In the genomic region with DNA sequence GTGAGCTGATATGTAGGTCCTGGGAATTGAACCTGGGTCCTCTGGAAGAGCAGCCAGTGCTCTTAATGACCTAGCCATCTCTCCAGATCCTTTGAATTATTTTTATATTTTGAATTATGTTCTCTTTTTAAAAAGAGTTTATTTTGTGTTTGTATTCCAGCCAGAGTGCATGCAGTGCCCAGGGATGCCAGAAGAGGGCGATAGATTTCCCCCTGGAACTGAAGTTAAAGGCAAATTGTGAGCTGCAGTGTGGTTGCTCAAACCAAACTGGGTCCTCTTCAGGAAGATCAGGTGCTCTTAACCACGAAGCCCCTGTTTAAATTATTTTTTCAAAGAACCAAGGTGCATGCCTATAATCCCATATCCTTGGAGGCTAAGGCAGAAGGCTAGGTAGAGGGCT, we compare ENCODE assay signal across 11 mouse cellular contexts. TPM values are rescaled to one million over a fixed set of nuclear protein-coding genes. Genes with fewer than 3 reads are reported as not detected.
DNase-seq lines count a peak whose midpoint lies in the region; ATAC-seq lines count a peak whose summit lies in the region.
"Had no signal": no experiment of that assay in that cellular context is flagged by ENCODE, and none has a peak within 500 bp of the region (broad histone marks: within the 10 kb centered on the region; RNA-seq: fewer than 3 reads in every experiment).

No protein-coding gene starts in this region.

- H3K36me3 ChIP-seq in kidney, embryonic 14.5 days (ENCODE audit: control insufficient read depth, insufficient read depth, low read length): no peaks in the 10 kb centered on the region
- no peaks in the 10 kb centered on the region for H3K36me3 ChIP-seq in embryonic facial prominence, embryonic 11.5 days (replicated peaks; ENCODE audit: control insufficient read depth, insufficient read depth, low read depth, low read length)
- H3K36me3 ChIP-seq: hindbrain, embryonic 15.5 days; limb, embryonic 13.5 days had no signal

- H3K4me3 ChIP-seq in kidney, embryonic 14.5 days (ENCODE audit: low read length): no peak overlapping the region
- no peak overlapping the region for H3K4me3 ChIP-seq in embryonic facial prominence, embryonic 11.5 days (ENCODE audit: low read depth, low read length)
- H3K4me3 ChIP-seq: hindbrain, embryonic 15.5 days; limb, embryonic 13.5 days had no signal

- H3K9ac ChIP-seq in kidney, embryonic 14.5 days (ENCODE audit: low read depth, low read length): no peak overlapping the region
- no peak overlapping the region for H3K9ac ChIP-seq in embryonic facial prominence, embryonic 11.5 days (replicated peaks; ENCODE audit: low read length)
- H3K9ac ChIP-seq: hindbrain, embryonic 15.5 days; limb, embryonic 13.5 days had no signal

- no peak for ATAC-seq in CD4-positive, CD25-positive, alpha-beta regulatory T cell, adult 4 months
- no peak for ATAC-seq in kidney, embryonic 14.5 days (ENCODE audit: low FRiP score, low TSS enrichment)
- no peak for ATAC-seq in embryonic facial prominence, embryonic 11.5 days (replicated peaks; ENCODE audit: insufficient number of reproducible peaks, low FRiP score, low TSS enrichment, low read depth)
- ATAC-seq: forebrain, embryonic 16.5 days had no signal

- 0 out of 2 replicates have a peak, but pooled peaks cover 4% of the 10 kb centered on the region for H3K4me1 ChIP-seq in kidney, embryonic 14.5 days (ENCODE audit: control insufficient read depth, insufficient read depth, low read length)
- no peaks in the 10 kb centered on the region for H3K4me1 ChIP-seq in embryonic facial prominence, embryonic 11.5 days (ENCODE audit: control insufficient read depth, insufficient read depth, low read length)

- H3K27ac ChIP-seq in kidney, embryonic 14.5 days (ENCODE audit: low read depth, low read length): no peak overlapping the region
- H3K27ac ChIP-seq in embryonic facial prominence, embryonic 11.5 days (replicated peaks; ENCODE audit: low read depth, low read length): no peak overlapping the region
- H3K27ac ChIP-seq: hindbrain, embryonic 15.5 days; limb, embryonic 13.5 days had no signal

- H3K27me3 ChIP-seq in kidney, embryonic 14.5 days (ENCODE audit: control insufficient read depth, insufficient read depth, low read length): no peaks in the 10 kb centered on the region
- no peaks in the 10 kb centered on the region for H3K27me3 ChIP-seq in embryonic facial prominence, embryonic 11.5 days (ENCODE audit: control insufficient read depth, insufficient read depth, low read length)
- H3K27me3 ChIP-seq: hindbrain, embryonic 15.5 days; limb, embryonic 13.5 days had no signal

- no peak overlapping the region for H3K4me2 ChIP-seq in kidney, embryonic 14.5 days (replicated peaks; ENCODE audit: low read depth, low read length)
- no peak overlapping the region for H3K4me2 ChIP-seq in embryonic facial prominence, embryonic 11.5 days (ENCODE audit: low read depth, low read length)
- H3K4me2 ChIP-seq: hindbrain, embryonic 15.5 days; limb, embryonic 13.5 days had no signal

- DNase-seq in CD4-positive, CD25-positive, alpha-beta regulatory T cell, adult 2 months (ENCODE audit: low read depth, low spot score): peak; percentile 52
- peak; percentile 21 for DNase-seq in kidney, postnatal 10 days
- peak; percentile 47 for DNase-seq in A20 (ENCODE audit: low read depth, low spot score)
- DNase-seq in embryonic facial prominence, embryonic 11.5 days (ENCODE audit: low spot score): peak; percentile 35
- no peak for DNase-seq in layer of hippocampus, postnatal 14 days (ENCODE audit: low spot score in 2 of 2)
- DNase-seq in heart, adult 11 months: no peak

- 13% methylated on average over 2 of the region's 2 CpGs for WGBS in kidney, embryonic 14.5 days
- WGBS in embryonic facial prominence, embryonic 11.5 days: 17% methylated on average over 2 of the region's 2 CpGs

- no peaks in the 10 kb centered on the region for H3K9me3 ChIP-seq in kidney, embryonic 14.5 days (ENCODE audit: control insufficient read depth, low read length)
- H3K9me3 ChIP-seq in embryonic facial prominence, embryonic 11.5 days (replicated peaks; ENCODE audit: control insufficient read depth, low read length): no peaks in the 10 kb centered on the region
- H3K9me3 ChIP-seq: hindbrain, embryonic 15.5 days had no signal

RNA-seq across cellular contexts. Expression of a gene that starts 5.3 kb away (rescaled TPM):
- polyA plus RNA-seq in CD4-positive, CD25-positive, alpha-beta regulatory T cell, adult 4 months (2017; shearing (Covaris generic)): 10 to 100 TPM; 23.9 to 30.0 TPM
- polyA plus RNA-seq in kidney, embryonic 14.5 days (2014; fragmentation: Nextera tagmentation; extraction: Ambion mirVana): 32.6 and 41.3 TPM in 2 replicates
- 39.2 and 39.5 TPM in 2 replicates for polyA plus RNA-seq in embryonic facial prominence, embryonic 11.5 days (2014; fragmentation: Nextera tagmentation; extraction: Ambion mirVana)
- 10 to 100 TPM; 70.9 to 71.6 TPM for total RNA-seq in layer of hippocampus, postnatal 14 days (2021)

RNA-seq across cellular contexts. Expression of a gene that starts 43.2 kb away (rescaled TPM):
- 1 to 10 TPM; 4.4 to 5.1 TPM for polyA plus RNA-seq in CD4-positive, CD25-positive, alpha-beta regulatory T cell, adult 4 months (2017; shearing (Covaris generic))
- polyA plus RNA-seq in kidney, embryonic 14.5 days (2014; fragmentation: Nextera tagmentation; extraction: Ambion mirVana): 15.2 and 21.7 TPM in 2 replicates
- polyA plus RNA-seq in embryonic facial prominence, embryonic 11.5 days (2014; fragmentation: Nextera tagmentation; extraction: Ambion mirVana): 15.4 and 18.1 TPM in 2 replicates
- 10 to 100 TPM; 28.3 to 30.5 TPM for total RNA-seq in layer of hippocampus, postnatal 14 days (2021)

Comparison
In these comparisons a context has a peak if more than half of its experiments do, and no peak if none do; other contexts are left out.
1. DNase-seq: peak in CD4-positive, CD25-positive, alpha-beta regulatory T cell, adult 2 months (single experiment), kidney, postnatal 10 days (single experiment), A20 (single experiment) and embryonic facial prominence, embryonic 11.5 days (single experiment); none in layer of hippocampus, postnatal 14 days (0 of 2) and heart, adult 11 months (single experiment).